Mouse (Mus musculus) stomach, embryonic 14.5 days (tissue): ENCODE results near the gene 1810009A15Rik. TPM values are rescaled to one million over a fixed set of nuclear protein-coding genes. Genes with fewer than 3 reads are reported as not detected.
"Not testable (repeated sequence)": the region's sequence is repeated elsewhere in the genome, so short reads cannot be mapped to it uniquely, and the experiment has no call there.

Experiments used
- ATAC-seq: fragments of 200-750 bp; cut with Nextera tagmentation; 2 replicates; pipeline ENCODE4 v1.8.0; 2017; ENCODE audit warnings: low read depth, moderate TSS enrichment; ENCODE audit not compliant: insufficient number of reproducible peaks, insufficient read depth, low FRiP score
- H3K27ac ChIP-seq: fragments of 300-500 bp; sonication (generic); 2 replicates; pipeline ENCODE4 v1.5.1; 2014; ENCODE audit warnings: mild to moderate bottlenecking, low read length, moderate library complexity, mixed read lengths
- H3K27me3 ChIP-seq: fragments of 300-500 bp; sonication (generic); 2 replicates; pipeline ENCODE4 v1.6.1; 2014; ENCODE audit warnings: low read length, control low read depth, mixed read lengths; ENCODE audit not compliant: control insufficient read depth, insufficient read depth
- H3K36me3 ChIP-seq: fragments of 300-500 bp; sonication (generic); 2 replicates; pipeline ENCODE4 v1.6.1; 2014; ENCODE audit warnings: mild to moderate bottlenecking, control low read depth, low read length, moderate library complexity, mixed read lengths; ENCODE audit not compliant: control insufficient read depth, insufficient read depth
- H3K4me1 ChIP-seq: fragments of 300-500 bp; sonication (generic); 2 replicates; pipeline ENCODE4 v1.6.1; 2014; ENCODE audit warnings: low read length, control low read depth, mixed read lengths; ENCODE audit not compliant: control insufficient read depth, insufficient read depth
- H3K4me2 ChIP-seq: fragments of 300-500 bp; sonication (generic); replicated peaks from 2 replicates; pipeline ENCODE4 v1.6.1; 2014; ENCODE audit warnings: low read depth, low read length, control low read depth
- H3K4me3 ChIP-seq: fragments of 300-500 bp; sonication (generic); 2 replicates; pipeline ENCODE4 v1.5.1; 2014; ENCODE audit warnings: low read depth, low read length, control low read depth
- H3K9ac ChIP-seq: fragments of 300-500 bp; sonication (generic); replicated peaks from 2 replicates; pipeline ENCODE4 v1.6.1; 2014; ENCODE audit warnings: low read depth, mild to moderate bottlenecking, control low read depth, low read length, moderate library complexity, mixed read lengths
- H3K9me3 ChIP-seq: fragments of 300-500 bp; sonication (generic); 2 replicates; pipeline ENCODE4 v1.6.1; 2016; ENCODE audit warnings: low read depth, low read length, control low read depth; ENCODE audit not compliant: control insufficient read depth
- WGBS: fragments of 180-500 bp; shearing (Covaris S2); extraction: QIAGEN DNeasy Blood & Tissue Kit; methylation state at CpG from one replicate; pipeline ENCODE4 v1.1.7; 2014; 5-methylcytosine and 5-hydroxymethylcytosine counted together
- polyA plus RNA-seq: library from polyadenylated mRNA; unstranded; fragments of >200 nt; fragmentation: Nextera tagmentation; extraction: Ambion mirVana; gene quantifications from 2 replicates; pipeline ENCODE4 v1.2.1, GENCODE M21; 2014

1810009A15Rik gene
- polyA plus RNA-seq, 1 experiment from 2014 or later: 71.0 TPM

DNA sequence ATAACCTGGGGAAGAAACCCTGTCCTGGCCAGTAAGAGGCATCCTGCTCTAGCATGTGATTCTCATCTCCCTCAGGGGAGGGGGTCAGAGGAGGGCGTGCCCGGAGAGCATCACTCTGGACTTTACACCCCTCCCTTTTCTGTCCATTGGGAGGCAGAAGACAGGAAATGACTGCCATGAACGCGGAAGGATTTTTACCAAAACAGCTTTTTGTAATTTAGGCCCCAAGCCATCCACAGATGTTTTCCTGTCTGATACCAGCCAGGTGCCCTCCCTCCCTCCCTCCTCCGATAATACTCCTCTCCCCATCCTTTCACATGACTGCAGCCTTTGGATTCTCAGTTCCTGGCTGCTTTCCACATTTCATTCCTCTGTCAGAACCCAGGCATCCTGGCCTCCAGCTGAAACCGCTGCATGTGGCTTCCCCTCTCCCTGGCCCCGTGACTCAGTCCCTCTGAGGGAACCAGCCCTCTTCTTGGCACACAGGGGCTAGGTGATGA is 38.2 kb upstream of the 1810009A15Rik start, which contains the start of gene Lrrn4cl:
Gene Lrrn4cl, plus strand, starts transcription at position 367 of the 500 bp plus-strand sequence.
- 19% methylated on average over 7 of the region's 7 CpGs for WGBS
- no peak within 1 kb of the TSS for H3K4me3 ChIP-seq
- H3K27ac ChIP-seq: peak within 1 kb of the TSS; percentile 33; the same call in 1 of the 2 replicates
- H3K9me3 ChIP-seq: no peaks in the 10 kb centered on the region
- no peaks in the 10 kb centered on the region for H3K27me3 ChIP-seq
- peaks cover 7% of the 10 kb centered on the region for H3K36me3 ChIP-seq
- H3K9ac ChIP-seq: no peak within 1 kb of the TSS
- no peak within 1 kb of the TSS for H3K4me2 ChIP-seq
- peak; percentile 72; the same call in 1 of the 2 replicates for ATAC-seq
- H3K4me1 ChIP-seq: no peaks in the 10 kb centered on the region

DNA sequence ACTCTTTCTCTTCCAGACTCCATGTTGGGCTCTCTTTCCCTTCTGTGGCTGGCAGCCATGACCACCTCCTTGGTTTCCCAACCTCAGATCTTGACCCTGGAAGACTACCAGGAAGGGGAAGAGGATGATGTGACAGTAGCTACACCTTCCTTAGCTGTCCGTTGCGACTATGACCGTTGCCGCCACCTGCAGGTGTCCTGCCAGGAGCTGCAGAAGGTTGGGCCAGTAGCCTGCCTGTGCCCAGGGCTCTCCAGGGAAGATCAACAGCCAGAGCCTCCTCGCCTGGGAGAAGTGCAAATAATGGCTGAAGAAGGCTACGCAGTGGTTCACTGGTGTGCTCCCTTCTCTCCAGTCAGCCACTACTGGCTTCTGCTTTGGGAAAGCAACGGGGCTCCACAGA is 37.0 kb upstream of the 1810009A15Rik start:
- Histone ChIP-seq H3K9ac (no peak overlapping the region), H3K36me3 (peaks cover 7% of the 10 kb centered on the region), H3K27me3 (no peaks in the 10 kb centered on the region), H3K27ac (no peak overlapping the region), H3K4me1 (no peaks in the 10 kb centered on the region), H3K4me2 (no peak overlapping the region), H3K9me3 (no peaks in the 10 kb centered on the region), H3K4me3 (no peak overlapping the region)
- no peak for ATAC-seq
- 42% methylated on average over 7 of the region's 7 CpGs for WGBS

DNA sequence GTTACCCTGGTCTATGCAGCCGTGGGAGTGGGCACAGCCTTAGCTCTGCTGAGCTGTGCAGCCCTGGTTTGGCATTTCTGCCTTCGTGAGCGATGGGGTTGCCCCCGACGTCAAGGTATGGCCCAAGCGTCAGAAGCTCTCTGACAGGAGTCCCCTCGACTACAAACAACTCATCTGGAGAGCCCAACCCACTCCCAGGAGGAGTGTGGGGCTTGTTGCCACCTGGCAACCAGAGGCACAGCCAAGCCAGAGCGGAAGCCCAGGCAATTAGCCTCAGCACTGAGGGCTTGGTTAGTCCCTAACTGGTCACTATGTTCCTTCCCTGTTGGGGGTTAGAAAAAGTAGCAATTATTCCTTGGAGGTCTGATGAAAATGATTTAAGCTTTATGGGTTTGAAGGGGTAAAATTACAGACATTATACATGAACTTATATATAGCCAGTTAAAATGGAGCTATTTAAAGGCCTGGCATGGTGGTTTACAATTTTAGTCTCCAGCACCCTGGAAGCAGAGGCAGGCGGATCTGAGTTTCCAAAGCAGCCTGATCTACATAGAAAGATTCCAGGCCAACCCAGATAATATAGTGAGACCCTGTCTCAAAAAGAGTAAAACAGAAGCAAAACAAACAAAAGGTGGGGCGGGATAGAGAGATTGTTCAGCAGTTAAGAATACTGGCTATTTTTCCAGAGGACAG is 36.3 kb upstream of the 1810009A15Rik start:
- 51% methylated on average over 10 of the region's 10 CpGs for WGBS
- ATAC-seq: no peak

DNA sequence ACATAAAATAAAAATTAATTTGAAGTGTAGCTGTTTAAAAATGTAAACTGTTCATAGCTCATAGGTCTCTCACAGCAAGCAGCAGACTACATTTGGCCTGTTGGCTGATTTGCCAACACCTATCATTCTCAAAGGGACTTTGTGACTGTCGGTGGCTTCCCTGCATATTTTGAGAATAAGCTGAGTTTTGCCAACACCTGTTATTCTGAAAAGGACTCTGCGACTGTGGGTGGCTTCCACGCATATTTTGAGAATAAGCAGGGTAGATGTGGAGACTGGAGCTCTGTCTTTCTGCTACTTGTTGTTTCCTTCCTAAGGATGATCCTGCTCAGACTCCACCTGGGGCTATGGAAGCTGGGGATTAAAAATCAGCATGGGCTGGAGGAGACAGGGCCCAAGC is 35.5 kb upstream of the 1810009A15Rik start:
- H3K27me3 ChIP-seq: no peaks in the 10 kb centered on the region
- H3K4me2 ChIP-seq: no peak overlapping the region
- ATAC-seq: no peak
- no peak overlapping the region for H3K4me3 ChIP-seq
- H3K9me3 ChIP-seq: no peaks in the 10 kb centered on the region
- H3K27ac ChIP-seq: no peak overlapping the region
- WGBS: 84% methylated on average over 3 of the region's 3 CpGs
- H3K36me3 ChIP-seq: no peaks in the 10 kb centered on the region; the same call in 1 of the 2 replicates
- H3K4me1 ChIP-seq: no peaks in the 10 kb centered on the region
- no peak overlapping the region for H3K9ac ChIP-seq

More for the DNA sequence above, 36.3 kb upstream of the 1810009A15Rik start:
- H3K4me3 ChIP-seq: no peak overlapping the region
- H3K4me2 ChIP-seq: no peak overlapping the region
- H3K27me3 ChIP-seq: no peaks in the 10 kb centered on the region
- no peaks in the 10 kb centered on the region for H3K9me3 ChIP-seq
- no peak overlapping the region for H3K27ac ChIP-seq
- H3K9ac ChIP-seq: no peak overlapping the region
- peaks cover 5% of the 10 kb centered on the region for H3K36me3 ChIP-seq
- no peaks in the 10 kb centered on the region for H3K4me1 ChIP-seq

DNA sequence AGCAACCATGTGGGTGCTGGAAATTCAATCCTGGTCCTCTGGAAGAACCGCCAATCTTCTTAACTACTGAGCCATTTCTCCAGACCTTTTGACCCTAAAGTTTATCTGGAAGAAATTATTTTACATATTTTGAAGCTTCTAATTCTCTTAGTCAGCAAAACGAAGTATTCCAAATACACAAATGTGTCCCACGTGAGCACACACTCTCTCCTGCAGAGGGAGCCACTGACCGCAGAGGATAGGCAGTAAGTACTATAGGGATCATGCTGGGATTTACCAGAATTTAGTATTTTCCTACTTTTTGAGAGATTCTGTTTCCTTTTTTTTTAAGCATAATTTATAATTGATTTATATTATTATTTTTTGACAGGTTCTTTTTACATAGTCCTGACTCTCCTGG is 31.0 kb upstream of the 1810009A15Rik start:
- no peaks in the 10 kb centered on the region for H3K9me3 ChIP-seq
- no peak overlapping the region for H3K4me2 ChIP-seq
- ATAC-seq: no peak
- H3K4me1 ChIP-seq: no peaks in the 10 kb centered on the region
- WGBS: 47% methylated on average over 4 of the region's 4 CpGs
- H3K27ac ChIP-seq: no peak overlapping the region
- H3K4me3 ChIP-seq: no peak overlapping the region
- no peaks in the 10 kb centered on the region for H3K27me3 ChIP-seq
- H3K9ac ChIP-seq: no peak overlapping the region
- H3K36me3 ChIP-seq: no peaks in the 10 kb centered on the region

DNA sequence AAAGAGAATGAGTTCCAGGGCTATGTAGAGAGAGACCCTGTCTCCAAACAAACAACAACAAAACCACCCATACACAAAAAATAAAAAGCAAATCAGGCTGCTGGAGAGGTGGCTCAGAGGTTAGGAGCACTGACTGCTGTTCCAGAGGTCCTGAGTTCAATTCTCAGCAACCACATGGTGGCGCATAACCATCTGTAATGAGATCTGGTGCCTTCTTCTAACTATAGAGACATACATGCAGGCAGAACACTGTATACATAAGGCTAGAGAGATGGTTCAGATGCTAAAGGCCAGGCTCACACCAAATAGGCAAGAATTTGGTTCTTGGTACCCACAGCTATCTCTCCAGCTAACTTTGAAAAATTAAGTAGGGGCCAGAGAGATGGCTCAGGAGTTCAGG is 29.6 kb upstream of the 1810009A15Rik start:
- WGBS: 23% methylated on average over 1 of the region's 1 CpGs
- Histone ChIP-seq H3K27ac (no peak overlapping the region), H3K36me3 (no peaks in the 10 kb centered on the region), H3K4me2 (no peak overlapping the region), H3K9me3 (no peaks in the 10 kb centered on the region), H3K4me1 (no peaks in the 10 kb centered on the region), H3K9ac (no peak overlapping the region), H3K27me3 (no peaks in the 10 kb centered on the region), H3K4me3 (no peak overlapping the region)
- ATAC-seq: no peak

DNA sequence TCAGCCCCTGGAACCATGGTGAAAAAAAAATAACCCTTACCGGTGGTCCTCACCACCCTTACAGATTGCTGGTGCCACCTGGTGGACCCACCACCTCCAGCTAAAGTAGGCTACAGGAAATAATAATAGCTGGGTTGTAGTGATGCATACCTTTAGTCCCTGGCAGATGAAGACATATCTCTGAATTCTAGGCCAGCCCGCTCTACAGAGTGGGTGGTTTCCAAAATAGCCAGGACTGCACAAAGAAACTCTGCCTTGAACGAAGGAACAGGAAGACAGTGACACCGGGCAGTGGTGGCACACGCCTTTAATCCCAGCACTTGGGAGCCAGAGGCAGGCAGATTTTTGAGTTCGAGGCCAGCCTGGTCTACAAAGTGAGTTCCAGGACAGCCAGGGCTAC is 24.4 kb upstream of the 1810009A15Rik start:
- WGBS: 83% methylated on average over 6 of the region's 6 CpGs
- Histone ChIP-seq H3K4me3 (no peak overlapping the region), H3K27ac (no peak overlapping the region), H3K4me2 (no peak overlapping the region), H3K4me1 (no peaks in the 10 kb centered on the region), H3K27me3 (no peaks in the 10 kb centered on the region), H3K36me3 (no peaks in the 10 kb centered on the region), H3K9me3 (no peaks in the 10 kb centered on the region), H3K9ac (no peak overlapping the region)
- no peak for ATAC-seq

DNA sequence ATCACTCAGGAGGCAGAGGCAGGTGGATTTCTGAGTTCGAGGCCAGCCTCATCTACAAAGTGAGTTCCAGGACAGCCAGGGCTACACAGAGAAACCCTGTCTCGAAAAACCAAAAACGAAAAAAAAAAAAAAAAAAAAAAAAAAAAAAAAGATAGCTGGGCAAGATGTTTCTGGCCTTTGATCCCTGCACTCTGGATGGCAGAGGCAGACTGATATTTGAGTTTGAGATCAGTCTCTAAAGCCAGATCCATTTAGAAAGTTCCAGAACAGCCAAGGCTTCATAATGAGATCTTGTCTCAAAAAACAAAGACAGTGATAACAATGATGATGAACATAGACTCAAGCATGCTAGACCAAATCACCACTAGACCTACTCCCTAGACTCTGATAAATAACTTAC is 18.3 kb upstream of the 1810009A15Rik start:
- 77% methylated on average over 3 of the region's 3 CpGs for WGBS
- not testable (repeated sequence) for H3K27me3 ChIP-seq, H3K4me1 ChIP-seq, H3K4me2 ChIP-seq, ATAC-seq, H3K9me3 ChIP-seq, H3K27ac ChIP-seq, H3K9ac ChIP-seq
- peak overlapping the region; percentile 64; the same call in 1 of the 2 replicates for H3K4me3 ChIP-seq
- H3K36me3 ChIP-seq: peaks cover 22% of the 10 kb centered on the region
